Mouse (Mus musculus): ENCODE data around the gene Aste1. TPM values are rescaled to one million over a fixed set of nuclear protein-coding genes. Genes with fewer than 3 reads are reported as not detected.

Gene Aste1
- polyA plus RNA-seq (2014; fragmentation: Nextera tagmentation; extraction: Ambion mirVana) = 11.9 and 16.3 TPM in 2 replicates

DNA sequence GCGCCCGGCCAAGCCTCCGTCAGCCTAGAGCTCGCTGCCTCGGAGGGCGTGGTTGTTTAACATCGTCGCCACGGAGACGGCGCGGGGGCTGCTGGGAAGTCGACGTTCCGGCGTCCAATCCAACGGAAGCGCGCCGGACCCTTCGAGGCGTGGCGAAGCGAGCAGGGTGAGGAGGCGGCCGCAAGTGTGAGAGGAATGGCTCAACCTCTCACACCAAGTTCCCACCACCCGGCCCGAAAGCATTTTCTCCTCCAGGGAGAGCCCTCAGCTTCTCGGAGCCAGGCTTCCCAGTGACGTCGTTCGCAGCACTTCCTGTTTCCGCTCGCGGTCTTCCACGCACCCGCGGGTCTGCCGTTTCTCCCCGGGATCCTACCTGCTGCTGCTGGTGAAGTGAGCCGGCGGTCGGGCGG is at the start of gene Aste1, which contains the start of gene Nek11:
Aste1 (plus strand) TSS at position 175 of the 410 bp plus-strand sequence.
Nek11 (minus strand) TSS at position 307 of the 410 bp plus-strand sequence.
- H3K9ac ChIP-seq (ENCODE audit: low read length) = peak within 1 kb of the TSS; percentile 60
- H3K4me3 ChIP-seq (ENCODE audit: low read depth, low read length) = peak within 1 kb of the TSS; percentile 58
- H3K36me3 ChIP-seq (ENCODE audit: control insufficient read depth, insufficient read depth, low read length) = peaks cover 3% of the 10 kb centered on the region; the same call in 1 of the 2 replicates
- H3K4me2 ChIP-seq (ENCODE audit: low read depth, severe bottlenecking) = peak within 1 kb of the TSS; percentile 51
- H3K27me3 ChIP-seq (ENCODE audit: control insufficient read depth, insufficient read depth, low read length) = 0 out of 2 replicates have a peak, but pooled peaks cover 2% of the 10 kb centered on the region
- peak; percentile 96 for DNase-seq (ENCODE audit: low spot score)
- H3K27ac ChIP-seq (replicated peaks; ENCODE audit: low read depth, low read length) = peak within 1 kb of the TSS; percentile 85
- under 1% methylated on average over 44 of the region's 44 CpGs for WGBS
- peak; percentile 97 for ATAC-seq (ENCODE audit: insufficient number of reproducible peaks, low FRiP score, low TSS enrichment, low read depth)
- no peaks in the 10 kb centered on the region for H3K9me3 ChIP-seq (ENCODE audit: control insufficient read depth, low read length)
- H3K4me1 ChIP-seq (ENCODE audit: control insufficient read depth, insufficient read depth, low read length) = 0 out of 2 replicates have a peak, but pooled peaks cover 4% of the 10 kb centered on the region

DNA sequence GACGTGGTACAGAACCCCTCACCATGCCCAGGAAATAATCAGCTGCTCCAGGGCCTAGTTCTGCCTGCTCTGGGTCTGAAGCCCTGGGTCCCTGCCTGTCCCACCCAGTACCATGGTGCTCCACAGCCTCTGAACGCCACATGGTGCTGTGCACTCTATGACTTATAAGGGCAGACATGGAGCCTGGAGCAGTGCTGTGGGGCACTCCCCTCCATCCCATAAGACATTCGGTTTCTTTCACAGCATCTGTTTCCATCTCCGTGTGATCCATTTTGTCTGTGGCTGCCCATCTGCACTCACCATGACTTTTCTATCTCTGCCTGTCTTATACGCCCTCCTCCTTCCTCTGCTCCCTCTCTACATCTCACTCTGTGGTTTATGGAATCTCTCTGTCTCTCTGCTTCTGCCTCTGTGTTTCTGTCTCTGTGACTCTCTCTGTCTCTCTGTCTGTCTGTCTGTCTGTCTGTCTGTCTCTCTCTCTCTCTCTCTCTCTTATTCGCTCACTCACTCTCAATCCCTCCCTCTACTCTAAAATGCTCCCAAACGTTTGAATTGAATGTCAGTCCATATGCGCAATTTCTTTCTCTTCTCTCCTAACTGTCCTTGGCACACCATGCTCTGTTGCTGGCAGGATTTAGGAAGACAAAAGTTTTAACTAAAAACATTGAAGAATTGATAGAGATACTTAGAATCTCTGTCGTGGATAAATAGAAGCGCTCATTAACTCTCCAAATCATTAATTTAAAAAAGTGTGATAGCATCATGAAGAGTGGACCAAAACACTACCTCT is 46.8 kb upstream of the Aste1 start:
- Histone ChIP-seq H3K4me3 (ENCODE audit: low read depth, low read length) (no peak overlapping the region), H3K4me2 (ENCODE audit: low read depth, severe bottlenecking) (no peak overlapping the region), H3K9ac (ENCODE audit: low read length) (no peak overlapping the region), H3K9me3 (ENCODE audit: control insufficient read depth, low read length) (no peaks in the 10 kb centered on the region), H3K36me3 (ENCODE audit: control insufficient read depth, insufficient read depth, low read length) (no peaks in the 10 kb centered on the region), H3K27ac (replicated peaks; ENCODE audit: low read depth, low read length) (no peak overlapping the region), H3K4me1 (ENCODE audit: control insufficient read depth, insufficient read depth, low read length) (no peaks in the 10 kb centered on the region), H3K27me3 (ENCODE audit: control insufficient read depth, insufficient read depth, low read length) (no peaks in the 10 kb centered on the region)
- WGBS = 73% methylated on average over 10 of the region's 10 CpGs
- ATAC-seq (ENCODE audit: insufficient number of reproducible peaks, low FRiP score, low TSS enrichment, low read depth) (no peak), DNase-seq (ENCODE audit: low spot score) (no peak)

DNA sequence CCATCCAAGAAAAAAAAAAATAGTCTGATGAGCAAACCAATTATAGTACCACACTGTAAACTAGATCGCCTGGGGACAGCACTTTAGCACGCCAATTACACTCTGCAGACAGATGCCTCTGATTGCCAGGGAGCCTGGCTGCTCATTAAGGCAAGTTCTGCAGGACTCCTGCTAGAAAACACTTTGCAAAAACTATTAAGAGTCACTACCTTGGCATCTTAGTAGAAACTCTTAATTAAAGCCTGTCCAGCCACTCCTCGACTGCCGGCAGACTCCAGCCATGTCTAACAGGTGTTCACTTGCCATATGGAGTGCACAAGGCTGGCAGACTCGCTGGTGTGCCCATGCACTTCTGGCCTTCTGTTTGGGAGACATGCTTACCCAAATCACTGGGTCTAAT is 46.2 kb upstream of the Aste1 start:
- ATAC-seq (ENCODE audit: insufficient number of reproducible peaks, low FRiP score, low TSS enrichment, low read depth) (no peak), DNase-seq (ENCODE audit: low spot score) (peak; percentile 23)
- no peak overlapping the region for H3K4me2 ChIP-seq (ENCODE audit: low read depth, severe bottlenecking)
- H3K27ac ChIP-seq (replicated peaks; ENCODE audit: low read depth, low read length) = no peak overlapping the region
- H3K4me3 ChIP-seq (ENCODE audit: low read depth, low read length) = no peak overlapping the region
- WGBS = 36% methylated on average over 5 of the region's 5 CpGs
- no peaks in the 10 kb centered on the region for H3K9me3 ChIP-seq (ENCODE audit: control insufficient read depth, low read length)
- no peaks in the 10 kb centered on the region for H3K36me3 ChIP-seq (ENCODE audit: control insufficient read depth, insufficient read depth, low read length)
- no peak overlapping the region for H3K9ac ChIP-seq (ENCODE audit: low read length)
- H3K27me3 ChIP-seq (ENCODE audit: control insufficient read depth, insufficient read depth, low read length) = no peaks in the 10 kb centered on the region
- no peaks in the 10 kb centered on the region for H3K4me1 ChIP-seq (ENCODE audit: control insufficient read depth, insufficient read depth, low read length)

DNA sequence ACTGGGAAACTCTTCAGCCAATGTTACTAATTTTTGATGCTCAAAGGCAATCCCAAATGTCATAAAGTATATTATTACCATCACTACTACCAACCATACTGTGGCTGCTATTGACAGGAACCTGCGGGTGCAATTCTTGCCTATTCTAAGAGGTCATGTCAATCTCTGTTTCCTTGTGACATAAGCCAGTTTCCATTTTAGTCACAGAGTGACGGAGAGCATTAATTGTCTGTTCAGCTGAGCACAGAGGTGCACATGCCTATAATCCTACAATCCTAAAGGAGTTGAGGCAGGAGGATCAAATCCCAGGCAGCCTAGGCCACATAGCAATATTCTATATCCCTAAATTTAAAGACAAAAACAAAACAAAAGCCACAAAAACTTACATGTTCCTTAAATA is 33.0 kb upstream of the Aste1 start:
- H3K9ac ChIP-seq (ENCODE audit: low read length) = no peak overlapping the region
- H3K4me2 ChIP-seq (ENCODE audit: low read depth, severe bottlenecking) = no peak overlapping the region
- 86% methylated on average over 2 of the region's 2 CpGs for WGBS
- no peak overlapping the region for H3K27ac ChIP-seq (replicated peaks; ENCODE audit: low read depth, low read length)
- H3K4me3 ChIP-seq (ENCODE audit: low read depth, low read length) = no peak overlapping the region
- no peaks in the 10 kb centered on the region for H3K36me3 ChIP-seq (ENCODE audit: control insufficient read depth, insufficient read depth, low read length)
- H3K27me3 ChIP-seq (ENCODE audit: control insufficient read depth, insufficient read depth, low read length) = no peaks in the 10 kb centered on the region
- ATAC-seq (ENCODE audit: insufficient number of reproducible peaks, low FRiP score, low TSS enrichment, low read depth) (no peak), DNase-seq (ENCODE audit: low spot score) (no peak)
- H3K9me3 ChIP-seq (ENCODE audit: control insufficient read depth, low read length) = no peaks in the 10 kb centered on the region
- no peaks in the 10 kb centered on the region for H3K4me1 ChIP-seq (ENCODE audit: control insufficient read depth, insufficient read depth, low read length)

DNA sequence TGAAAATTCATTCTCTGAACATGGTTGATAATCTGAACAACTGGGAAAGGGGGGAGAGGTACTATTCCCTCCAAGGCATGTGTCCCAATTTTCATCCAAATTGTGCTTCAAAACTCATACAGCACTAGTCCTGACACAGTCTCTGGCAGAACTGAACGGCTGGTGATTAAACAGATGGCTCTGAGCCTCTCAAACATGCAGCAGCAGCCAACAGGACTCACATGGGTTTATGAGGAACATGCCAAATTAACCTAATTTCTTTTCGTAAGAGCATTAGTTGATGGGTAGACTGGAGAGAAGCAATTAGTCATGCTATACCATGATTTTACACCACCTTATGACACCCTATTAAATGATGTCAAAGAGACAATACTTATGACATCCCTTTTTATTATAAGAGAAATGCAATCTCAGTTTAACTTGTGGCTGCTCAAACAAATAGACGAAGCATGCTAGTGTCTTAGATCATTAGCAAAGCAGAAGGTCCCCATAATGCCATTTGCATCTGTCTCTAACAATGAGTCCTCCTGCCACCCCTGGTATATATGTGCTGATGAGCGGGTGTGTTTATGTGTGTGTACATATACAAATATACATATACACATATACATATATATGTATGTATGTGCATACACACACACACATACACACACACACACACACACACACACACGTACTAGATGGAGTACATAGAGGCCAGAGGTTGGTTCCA is 31.5 kb upstream of the Aste1 start:
- Histone ChIP-seq H3K9ac (ENCODE audit: low read length) (no peak overlapping the region), H3K4me3 (ENCODE audit: low read depth, low read length) (no peak overlapping the region), H3K27ac (replicated peaks; ENCODE audit: low read depth, low read length) (no peak overlapping the region), H3K36me3 (ENCODE audit: control insufficient read depth, insufficient read depth, low read length) (no peaks in the 10 kb centered on the region), H3K4me1 (ENCODE audit: control insufficient read depth, insufficient read depth, low read length) (no peaks in the 10 kb centered on the region), H3K9me3 (ENCODE audit: control insufficient read depth, low read length) (no peaks in the 10 kb centered on the region), H3K4me2 (ENCODE audit: low read depth, severe bottlenecking) (no peak overlapping the region), H3K27me3 (ENCODE audit: control insufficient read depth, insufficient read depth, low read length) (no peaks in the 10 kb centered on the region)
- no peak for ATAC-seq (ENCODE audit: insufficient number of reproducible peaks, low FRiP score, low TSS enrichment, low read depth)
- WGBS = 84% methylated on average over 5 of the region's 5 CpGs
- DNase-seq (ENCODE audit: low spot score) = no peak

DNA sequence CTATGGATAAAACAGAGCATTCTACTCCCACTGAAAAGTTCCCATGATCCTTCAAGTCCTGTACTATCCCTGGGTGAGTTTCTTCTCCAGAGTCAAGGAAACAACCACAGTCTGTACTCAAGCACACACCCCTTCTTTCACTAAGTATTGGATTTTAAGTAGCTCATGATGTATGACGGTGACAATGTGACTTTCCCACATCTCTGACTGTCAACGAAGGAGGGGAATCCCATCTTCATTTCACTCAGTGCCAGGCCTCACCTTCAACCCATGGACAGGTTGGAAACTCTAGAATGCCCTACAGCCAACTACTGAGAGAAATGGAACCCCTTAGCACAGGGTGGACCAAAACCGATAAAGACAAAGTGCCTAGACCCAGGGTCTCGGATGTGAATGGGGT is 29.0 kb upstream of the Aste1 start:
- H3K4me1 ChIP-seq (ENCODE audit: control insufficient read depth, insufficient read depth, low read length) = no peaks in the 10 kb centered on the region
- H3K27ac ChIP-seq (replicated peaks; ENCODE audit: low read depth, low read length) = no peak overlapping the region
- no peak overlapping the region for H3K4me3 ChIP-seq (ENCODE audit: low read depth, low read length)
- no peak overlapping the region for H3K9ac ChIP-seq (ENCODE audit: low read length)
- no peak overlapping the region for H3K4me2 ChIP-seq (ENCODE audit: low read depth, severe bottlenecking)
- DNase-seq (ENCODE audit: low spot score) (no peak), ATAC-seq (ENCODE audit: insufficient number of reproducible peaks, low FRiP score, low TSS enrichment, low read depth) (no peak)
- H3K36me3 ChIP-seq (ENCODE audit: control insufficient read depth, insufficient read depth, low read length) = no peaks in the 10 kb centered on the region
- 92% methylated on average over 4 of the region's 4 CpGs for WGBS
- H3K9me3 ChIP-seq (ENCODE audit: control insufficient read depth, low read length) = no peaks in the 10 kb centered on the region
- H3K27me3 ChIP-seq (ENCODE audit: control insufficient read depth, insufficient read depth, low read length) = no peaks in the 10 kb centered on the region

DNA sequence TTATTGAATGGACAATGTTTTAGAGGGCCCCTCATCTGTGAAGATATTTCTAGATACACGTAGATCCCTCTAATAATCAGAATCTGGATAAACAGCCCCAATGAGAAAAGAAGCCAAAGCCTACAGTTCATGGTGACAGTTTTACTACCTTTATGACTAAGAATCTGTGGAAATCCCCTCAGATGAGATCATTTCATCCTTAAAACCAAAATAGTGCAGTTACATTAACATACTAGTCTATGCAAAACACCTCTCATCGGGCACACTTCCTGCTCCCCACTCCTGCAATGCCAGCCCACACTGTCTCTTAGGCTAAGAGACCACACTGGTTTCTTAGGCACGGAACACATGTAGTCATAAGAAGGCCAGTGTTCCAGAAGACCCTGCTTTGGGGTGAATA is 26.6 kb upstream of the Aste1 start:
- Histone ChIP-seq H3K27ac (replicated peaks; ENCODE audit: low read depth, low read length) (no peak overlapping the region), H3K4me2 (ENCODE audit: low read depth, severe bottlenecking) (no peak overlapping the region), H3K27me3 (ENCODE audit: control insufficient read depth, insufficient read depth, low read length) (no peaks in the 10 kb centered on the region), H3K4me1 (ENCODE audit: control insufficient read depth, insufficient read depth, low read length) (no peaks in the 10 kb centered on the region), H3K9me3 (ENCODE audit: control insufficient read depth, low read length) (no peaks in the 10 kb centered on the region), H3K4me3 (ENCODE audit: low read depth, low read length) (no peak overlapping the region), H3K36me3 (ENCODE audit: control insufficient read depth, insufficient read depth, low read length) (no peaks in the 10 kb centered on the region), H3K9ac (ENCODE audit: low read length) (no peak overlapping the region)
- ATAC-seq (ENCODE audit: insufficient number of reproducible peaks, low FRiP score, low TSS enrichment, low read depth) (no peak), DNase-seq (ENCODE audit: low spot score) (no peak)
- 86% methylated on average over 3 of the region's 3 CpGs for WGBS

DNA sequence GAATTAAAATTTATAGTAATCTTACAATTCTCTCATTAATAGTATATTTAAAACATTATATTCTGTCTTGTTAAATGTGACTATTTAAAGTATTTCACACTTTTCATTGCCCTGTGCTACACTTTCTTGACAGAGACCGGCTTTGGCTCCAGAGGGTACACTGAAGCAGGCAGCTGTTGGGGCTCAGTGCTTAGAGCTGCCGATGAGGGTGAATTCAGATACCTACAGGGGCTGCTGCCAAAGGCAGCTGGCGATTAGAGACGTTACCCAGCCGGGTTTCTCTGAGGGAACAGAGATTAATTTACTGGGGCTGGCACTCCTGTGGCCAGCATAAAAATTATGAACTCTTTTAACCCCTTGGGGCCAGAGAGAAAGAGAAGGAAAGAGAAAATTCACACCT is 20.8 kb upstream of the Aste1 start:
- WGBS = 57% methylated on average over 5 of the region's 5 CpGs
- Histone ChIP-seq H3K4me1 (ENCODE audit: control insufficient read depth, insufficient read depth, low read length) (no peaks in the 10 kb centered on the region), H3K4me3 (ENCODE audit: low read depth, low read length) (no peak overlapping the region), H3K9ac (ENCODE audit: low read length) (no peak overlapping the region), H3K36me3 (ENCODE audit: control insufficient read depth, insufficient read depth, low read length) (no peaks in the 10 kb centered on the region), H3K27ac (replicated peaks; ENCODE audit: low read depth, low read length) (no peak overlapping the region), H3K27me3 (ENCODE audit: control insufficient read depth, insufficient read depth, low read length) (no peaks in the 10 kb centered on the region), H3K9me3 (ENCODE audit: control insufficient read depth, low read length) (no peaks in the 10 kb centered on the region), H3K4me2 (ENCODE audit: low read depth, severe bottlenecking) (no peak overlapping the region)
- ATAC-seq (ENCODE audit: insufficient number of reproducible peaks, low FRiP score, low TSS enrichment, low read depth) (no peak), DNase-seq (ENCODE audit: low spot score) (no peak)

Measured in limb, embryonic 11.5 days (tissue).